In genomic region chr13:103430589-103430988, GRCm38 (mm10) we compare ENCODE assay signal across 12 mouse cellular contexts.
A peak's percentile ranks its signal among the peaks of the same experiment; 100 is the strongest.
DNase-seq lines count a peak whose midpoint lies in the region; ATAC-seq and TF ChIP-seq lines count a peak whose summit lies in the region.
"Had no signal": no experiment of that assay in that cellular context is flagged by ENCODE, and none has a peak within 500 bp of the region (broad histone marks: within the 10 kb centered on the region; RNA-seq: fewer than 3 reads in every experiment).

No protein-coding gene starts in this region.

- H3K4me1 ChIP-seq in midbrain, postnatal 0 days (ENCODE audit: insufficient read depth, low read length), result no peaks in the 10 kb centered on the region
- H3K4me1 ChIP-seq in midbrain, embryonic 10.5 days, result no peaks in the 10 kb centered on the region
- H3K4me1 ChIP-seq: embryonic facial prominence, embryonic 15.5 days; heart, embryonic 15.5 days; liver, embryonic 13.5 days had no signal

- no peaks in the 10 kb centered on the region for H3K9me3 ChIP-seq in midbrain, postnatal 0 days (ENCODE audit: low read length)
- H3K9me3 ChIP-seq in midbrain, embryonic 10.5 days (replicated peaks), result no peaks in the 10 kb centered on the region
- H3K9me3 ChIP-seq: embryonic facial prominence, embryonic 15.5 days; heart, embryonic 15.5 days; liver, embryonic 13.5 days had no signal

- H3K9ac ChIP-seq in midbrain, postnatal 0 days (replicated peaks; ENCODE audit: low read length, poor library complexity, severe bottlenecking), result no peak overlapping the region
- H3K9ac ChIP-seq: embryonic facial prominence, embryonic 15.5 days; heart, embryonic 15.5 days; liver, embryonic 13.5 days had no signal

- peak; percentile 19 to 54 for DNase-seq in frontal cortex, postnatal 36 days (ENCODE audit: low spot score in 2 of 2)
- no peak for DNase-seq in frontal cortex, postnatal 10 days (ENCODE audit: low spot score in 2 of 2)
- peak; percentile 53 for DNase-seq in midbrain, postnatal 0 days (ENCODE audit: low spot score)
- DNase-seq in midbrain, embryonic 10.5 days (ENCODE audit: low spot score), result no peak
- peak; percentile 46 to 63 for DNase-seq in layer of hippocampus, adult 2 months (ENCODE audit: low spot score in 2 of 2)
- peak; percentile 21 for DNase-seq in right cerebral cortex, postnatal 25 days
- DNase-seq in thymus, postnatal 25 days, result no peak
- DNase-seq: liver, embryonic 13.5 days; midbrain, embryonic 14.5 days had no signal

- TF ChIP-seq CTCF in midbrain, postnatal 0 days (IDR thresholded peaks at IDR 0.05), result no peak
- no peak for TF ChIP-seq CTCF in layer of hippocampus, adult 2 months (conservative IDR thresholded peaks at IDR 0.05)

- H3K4me3 ChIP-seq in midbrain, postnatal 0 days (ENCODE audit: low read depth, low read length), result no peak overlapping the region
- no peak overlapping the region for H3K4me3 ChIP-seq in midbrain, embryonic 10.5 days
- H3K4me3 ChIP-seq in layer of hippocampus, adult 2 months, result no peak overlapping the region
- H3K4me3 ChIP-seq: embryonic facial prominence, embryonic 15.5 days; heart, embryonic 15.5 days; liver, embryonic 13.5 days had no signal

- WGBS in midbrain, postnatal 0 days, result 86% methylated on average over 3 of the region's 3 CpGs
- 87% methylated on average over 3 of the region's 3 CpGs for WGBS in midbrain, embryonic 10.5 days

- H3K4me2 ChIP-seq in midbrain, postnatal 0 days (ENCODE audit: low read depth, low read length, poor library complexity, severe bottlenecking), result no peak overlapping the region
- H3K4me2 ChIP-seq: embryonic facial prominence, embryonic 15.5 days; heart, embryonic 15.5 days; liver, embryonic 13.5 days had no signal

- no peaks in the 10 kb centered on the region for H3K27me3 ChIP-seq in midbrain, postnatal 0 days (ENCODE audit: insufficient read depth, low read length)
- H3K27me3 ChIP-seq in midbrain, embryonic 10.5 days (ENCODE audit: low read depth, poor library complexity, severe bottlenecking), result no peaks in the 10 kb centered on the region
- H3K27me3 ChIP-seq: embryonic facial prominence, embryonic 15.5 days; heart, embryonic 15.5 days; liver, embryonic 13.5 days had no signal

- H3K36me3 ChIP-seq in midbrain, postnatal 0 days (ENCODE audit: insufficient read depth, low read length), result no peaks in the 10 kb centered on the region
- H3K36me3 ChIP-seq in midbrain, embryonic 10.5 days, result no peaks in the 10 kb centered on the region
- H3K36me3 ChIP-seq: embryonic facial prominence, embryonic 15.5 days; heart, embryonic 15.5 days; liver, embryonic 13.5 days had no signal

- no peak for ATAC-seq in midbrain, postnatal 0 days (ENCODE audit: low FRiP score)
- no peak for ATAC-seq in monocyte, adult 5-6 weeks (replicated peaks; ENCODE audit: insufficient number of reproducible peaks, low FRiP score, low TSS enrichment, poor library complexity, severe bottlenecking)

- H3K27ac ChIP-seq in midbrain, postnatal 0 days (ENCODE audit: low read depth, low read length), result no peak overlapping the region
- H3K27ac ChIP-seq in midbrain, embryonic 10.5 days (replicated peaks), result no peak overlapping the region
- H3K27ac ChIP-seq in layer of hippocampus, adult 2 months, result peak overlapping the region; percentile 39; the same call in 1 of the 2 replicates
- H3K27ac ChIP-seq: embryonic facial prominence, embryonic 15.5 days; heart, embryonic 15.5 days; liver, embryonic 13.5 days had no signal

Comparison
In these comparisons a context has a peak if more than half of its experiments do, and no peak if none do; other contexts are left out.
1. DNase-seq: peak in frontal cortex, postnatal 36 days (2 of 2), midbrain, postnatal 0 days (single experiment), layer of hippocampus, adult 2 months (2 of 2) and right cerebral cortex, postnatal 25 days (single experiment); none in frontal cortex, postnatal 10 days (0 of 2), midbrain, embryonic 10.5 days (single experiment) and thymus, postnatal 25 days (single experiment).